ENCODE assay signal across 26 mouse cellular contexts in genomic region chr7:131024807-131025206, GRCm38 (mm10). TPM values are rescaled to one million over a fixed set of nuclear protein-coding genes. Genes with fewer than 3 reads are reported as not detected.
"Had no signal": no experiment of that assay in that cellular context is flagged by ENCODE, and none has a peak within 500 bp of the region (broad histone marks: within the 10 kb centered on the region; RNA-seq: fewer than 3 reads in every experiment).

No protein-coding gene starts in this region.

- ATAC-seq: hindbrain, postnatal 0 days had no signal

- H3K36me3 ChIP-seq: heart, embryonic 13.5 days; heart, embryonic 15.5 days; hindbrain, embryonic 13.5 days; hindbrain, embryonic 15.5 days; limb, embryonic 10.5 days; limb, embryonic 12.5 days had no signal

- H3K9me3 ChIP-seq: heart, embryonic 13.5 days; heart, embryonic 15.5 days; hindbrain, embryonic 13.5 days; hindbrain, embryonic 15.5 days; limb, embryonic 10.5 days; limb, embryonic 12.5 days had no signal

- H3K27me3 ChIP-seq: heart, embryonic 13.5 days; heart, embryonic 15.5 days; hindbrain, embryonic 15.5 days; limb, embryonic 12.5 days had no signal

- H3K4me2 ChIP-seq: heart, embryonic 11.5 days; heart, embryonic 13.5 days; heart, embryonic 15.5 days; hindbrain, embryonic 13.5 days; hindbrain, embryonic 15.5 days; limb, embryonic 12.5 days; liver, embryonic 11.5 days had no signal

- H3K9ac ChIP-seq: heart, embryonic 13.5 days; heart, embryonic 15.5 days; hindbrain, embryonic 13.5 days; hindbrain, embryonic 15.5 days; limb, embryonic 12.5 days had no signal

- H3K4me3 ChIP-seq: heart, adult 2 months; heart, embryonic 13.5 days; heart, embryonic 15.5 days; hindbrain, embryonic 13.5 days; hindbrain, embryonic 15.5 days; layer of hippocampus, adult 2 months; left cerebral cortex, adult 2 months; limb, embryonic 10.5 days; limb, embryonic 12.5 days had no signal

- H3K27ac ChIP-seq: heart, adult 2 months; heart, embryonic 13.5 days; heart, embryonic 15.5 days; hindbrain, embryonic 13.5 days; hindbrain, embryonic 15.5 days; hindbrain, postnatal 0 days; layer of hippocampus, adult 2 months; left cerebral cortex, adult 2 months; limb, embryonic 10.5 days; limb, embryonic 12.5 days had no signal

- H3K4me1 ChIP-seq: hindbrain, embryonic 13.5 days; hindbrain, embryonic 15.5 days; limb, embryonic 10.5 days; limb, embryonic 12.5 days had no signal

- DNase-seq: gastrocnemius, postnatal 14 days; gastrocnemius, postnatal 36 days; heart, adult 2 months; heart, postnatal 14 days; heart, postnatal 36 days; kidney, adult 18-20 months; kidney, adult 8-10 months; kidney, postnatal 10 days; kidney, postnatal 25 days; kidney, postnatal 4 days; liver had no signal

RNA-seq across cellular contexts. Expression of gene Dmbt1, which starts 7.0 kb away (rescaled TPM):
- polyA plus RNA-seq: heart, embryonic 11.5 days; heart, embryonic 13.5 days; heart, postnatal 0 days; hindbrain, embryonic 11.5 days; hindbrain, embryonic 13.5 days; hindbrain, embryonic 15.5 days; hindbrain, postnatal 0 days; kidney, embryonic 14.5 days; kidney, embryonic 16.5 days; limb, embryonic 10.5 days; limb, embryonic 12.5 days; liver, embryonic 11.5 days had no signal
